Mouse (Mus musculus): ENCODE data around the gene Rasgef1a. TPM values are rescaled to one million over a fixed set of nuclear protein-coding genes. Genes with fewer than 3 reads are reported as not detected.
A peak's percentile ranks its signal among the peaks of the same experiment; 100 is the strongest.

Gene Rasgef1a
- total RNA-seq, 2 experiments from 2014 or later = 0.11 to 0.22 TPM

DNA sequence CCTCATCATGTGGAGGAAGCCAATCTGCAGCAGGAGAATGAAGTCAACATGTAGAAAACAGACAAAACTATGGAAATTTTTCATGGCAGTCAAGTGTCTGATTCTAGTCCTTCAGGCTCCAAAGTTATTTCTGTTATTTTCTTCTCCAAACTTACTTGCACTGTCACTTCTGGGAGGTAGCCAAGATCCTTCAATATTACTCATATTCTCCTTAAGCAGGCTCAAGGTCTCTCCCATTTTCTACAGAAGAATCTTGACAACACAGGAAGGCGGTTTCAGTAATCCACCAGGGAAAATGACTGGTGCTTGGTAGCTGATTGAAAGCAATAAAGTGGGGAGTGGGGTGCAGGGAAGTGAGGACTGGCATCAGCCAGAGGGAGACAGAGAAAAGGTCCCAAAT lies 111.5 kb downstream of the Rasgef1a start:
- DNase-seq = no peak
- intact Hi-C loops (cut with DNase I) = no loop called here

GRCm38 (mm10) chr6:118126577-118126976 lies 115.3 kb downstream of the Rasgef1a start:
- intact Hi-C loops (cut with DNase I) = no loop called here
- no peak for DNase-seq

DNA sequence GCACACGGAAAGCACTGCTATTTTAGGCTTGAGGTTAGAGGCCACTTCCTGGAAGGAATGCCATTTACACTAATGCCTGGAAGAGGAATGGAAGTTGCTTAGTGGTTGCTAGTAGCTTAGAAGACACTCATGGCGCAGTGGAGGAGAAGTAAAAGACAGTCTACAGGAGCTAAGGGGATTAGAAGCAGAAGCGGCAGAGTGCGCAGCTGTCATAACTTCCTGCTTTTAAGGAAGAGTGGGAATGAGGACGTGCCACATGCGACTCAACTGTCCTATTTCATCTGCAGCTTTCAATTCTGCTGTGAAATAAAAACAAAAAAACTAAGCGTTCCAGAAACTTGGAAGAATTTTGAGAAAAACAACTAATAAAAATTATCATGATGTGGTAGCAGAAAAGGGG lies 116.0 kb downstream of the Rasgef1a start:
- intact Hi-C loops (cut with DNase I) = no loop called here
- DNase-seq = no peak

- intact Hi-C loops (cut with DNase I) = no loop called here
Observed at GRCm38 (mm10) chr6:118127827-118128487, 116.7 kb downstream of the Rasgef1a start.

GRCm38 (mm10) chr6:118130022-118130421 lies 118.8 kb downstream of the Rasgef1a start:
- DNase-seq = no peak
- intact Hi-C loops (cut with DNase I) = loop anchor here (10.0 kb wide), 1 partner anchor 1505 kb away; the partner anchor contains the start of gene Zfp422

More at GRCm38 (mm10) chr6:118127827-118128487, 116.7 kb downstream of the Rasgef1a start:
- DNase-seq = no peak

GRCm38 (mm10) chr6:118134461-118134860 lies 123.2 kb downstream of the Rasgef1a start:
- DNase-seq = no peak
- intact Hi-C loops (cut with DNase I) = loop anchor here (10.0 kb wide), 1 partner anchor 1510 kb away; the partner anchor contains the start of gene Zfp422

DNA sequence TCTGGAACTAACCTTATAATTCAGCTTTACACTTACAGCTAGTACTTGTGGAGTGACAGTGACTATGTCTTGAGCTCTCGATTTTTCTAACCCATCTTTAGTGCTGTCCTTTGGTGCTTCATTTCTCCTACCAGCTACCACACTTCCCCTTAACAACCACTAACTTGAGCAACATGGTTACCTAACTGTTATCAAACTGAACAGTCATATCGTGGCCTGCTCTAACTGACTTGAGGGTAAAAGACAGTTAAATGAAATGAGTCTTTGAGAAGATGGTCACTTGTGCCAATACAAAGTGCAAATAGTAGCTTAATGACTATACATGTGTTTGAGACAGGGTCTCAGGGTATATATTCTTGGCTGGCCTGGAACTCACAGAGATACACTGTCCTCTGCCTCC lies 125.9 kb downstream of the Rasgef1a start:
- intact Hi-C loops (cut with DNase I) = loop anchor here (10.0 kb wide), 1 partner anchor 1512 kb away; the partner anchor contains the start of gene Zfp422

DNA sequence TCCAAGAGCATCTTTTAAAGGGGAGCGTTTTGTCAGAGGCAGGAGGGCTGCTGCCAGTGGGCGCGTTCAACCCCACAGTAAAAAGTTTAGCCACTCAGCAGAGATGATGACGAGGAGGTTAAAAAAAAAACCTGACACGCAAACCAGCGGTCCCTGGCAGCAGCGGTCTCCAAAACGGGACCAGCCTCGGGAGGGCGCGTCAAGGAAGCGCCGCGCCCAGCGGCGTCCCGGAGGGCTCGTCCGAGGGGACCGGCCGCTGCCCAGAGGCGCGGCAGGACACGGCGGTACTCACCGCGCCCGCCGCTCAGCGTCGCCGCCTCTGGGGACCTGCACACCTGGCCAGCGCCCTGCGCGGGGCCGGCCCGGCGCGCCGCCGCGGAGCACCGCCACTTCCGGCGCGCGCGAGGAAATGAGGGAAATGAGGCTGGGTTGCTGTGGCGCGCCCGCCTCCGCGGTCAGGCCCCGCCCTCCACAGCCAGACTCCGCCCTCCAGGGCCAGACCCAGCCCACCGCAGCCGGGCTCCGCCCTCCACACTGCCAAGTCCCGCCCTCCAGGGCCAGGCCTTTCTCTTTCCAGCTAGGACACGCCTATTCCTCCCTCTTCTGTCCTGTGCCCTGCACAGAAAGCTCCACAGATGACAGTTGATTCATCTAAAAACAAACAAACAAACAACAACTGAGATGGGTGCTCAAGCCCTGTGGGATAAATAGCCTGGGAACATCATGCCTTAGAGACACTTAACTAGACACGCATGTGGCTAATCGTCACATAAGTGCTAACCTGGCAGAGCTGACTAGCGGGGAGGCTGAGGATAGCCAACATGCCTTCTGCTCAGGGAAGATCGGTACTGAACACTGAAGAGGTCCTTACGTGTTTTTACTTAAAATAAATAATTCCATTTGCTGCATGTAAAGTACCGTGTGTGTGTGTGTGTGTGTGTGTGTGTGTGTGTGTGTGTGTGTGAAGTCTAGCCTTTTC lies 127.8 kb downstream of the Rasgef1a start, which contains the start of gene Csgalnact2:
TSS of gene Csgalnact2 (minus strand) at position 410 of the 979 bp plus-strand sequence.
- DNase-seq = peak; percentile 97 to 98
- intact Hi-C loops (cut with DNase I) = loop anchor here (10.0 kb wide), 1 partner anchor 1514 kb away; the partner anchor contains the start of gene Zfp422

More for the DNA sequence above, 125.9 kb downstream of the Rasgef1a start:
- no peak for DNase-seq

GRCm38 (mm10) chr6:118140961-118141360 lies 129.7 kb downstream of the Rasgef1a start:
- intact Hi-C loops (cut with DNase I) = no loop called here
- DNase-seq = no peak

Small RNAs within 50 kb of the gene (microRNA-seq; reads per million reads assigned to microRNA genes)
- gene Mir7044 (ENCODE audit: borderline number of aligned reads in 2 of 2) = 0 to 0.67 reads per million in 2 experiments

Other genes with a start within 250 kb of the Rasgef1a start
- 10 to 100 TPM; 30.8 to 35.9 TPM for gene Zfp637, start 170.3 kb upstream of the Rasgef1a start, total RNA-seq (2021)
- gene Zfp239, start 149.3 kb upstream of the Rasgef1a start, total RNA-seq (2021) = under 1 TPM; 0.19 to 0.24 TPM
- 100 to 1,000 TPM; 190 to 198 TPM for gene Hnrnpf, start 111.1 kb upstream of the Rasgef1a start, total RNA-seq (2021)
- not detected for gene Fxyd4, start 73.7 kb upstream of the Rasgef1a start, total RNA-seq (2021)
- 10 to 100 TPM; 18.2 to 18.5 TPM for gene Csgalnact2, start 127.7 kb downstream of the Rasgef1a start, total RNA-seq (2021)
- gene Ret, start 186.3 kb downstream of the Rasgef1a start, total RNA-seq (2021) = 1 to 10 TPM; 3.3 to 5.8 TPM